Mouse (Mus musculus) midbrain, embryonic 10.5 days (tissue): Measurements from ENCODE around the gene 2310034G01Rik. TPM values are rescaled to one million over a fixed set of nuclear protein-coding genes. Genes with fewer than 3 reads are reported as not detected.

ENCODE experiments used
- DNase-seq: peaks from one replicate; pipeline ENCODE4 v3.0.0-alpha.2; 2017; ENCODE audit warnings: low spot score
- H3K27ac ChIP-seq: fragments of 300-500 bp; sonication (generic); replicated peaks from 2 replicates; pipeline ENCODE4 v1.5.1; 2016; ENCODE audit warnings: mild to moderate bottlenecking
- H3K27me3 ChIP-seq: fragments of 300-500 bp; sonication (generic); 2 replicates; pipeline ENCODE4 v1.6.1; 2016; ENCODE audit warnings: low read depth, mild to moderate bottlenecking; ENCODE audit not compliant: poor library complexity, severe bottlenecking
- H3K36me3 ChIP-seq: fragments of 300-500 bp; sonication (generic); 2 replicates; pipeline ENCODE4 v1.6.1; 2016; ENCODE audit warnings: mild to moderate bottlenecking, moderate library complexity
- H3K4me1 ChIP-seq: fragments of 300-500 bp; sonication (generic); 2 replicates; pipeline ENCODE4 v1.6.1; 2016
- H3K4me3 ChIP-seq: fragments of 300-500 bp; sonication (generic); 2 replicates; pipeline ENCODE4 v1.5.1; 2016; ENCODE audit warnings: mild to moderate bottlenecking, moderate library complexity
- H3K9me3 ChIP-seq: fragments of 300-500 bp; sonication (generic); replicated peaks from 2 replicates; pipeline ENCODE4 v1.6.1; 2016; ENCODE audit warnings: mild to moderate bottlenecking
- WGBS: fragments of 180-500 bp; shearing (Covaris S2); methylation state at CpG from one replicate; pipeline ENCODE4 v1.1.7; 2016; 5-methylcytosine and 5-hydroxymethylcytosine counted together
- polyA plus RNA-seq: library from polyadenylated mRNA; unstranded; fragments of >200 nt; fragmentation: Nextera tagmentation; extraction: Ambion mirVana; gene quantifications from 2 replicates; pipeline ENCODE4 v1.2.1, GENCODE M21; 2016

2310034G01Rik gene
- polyA plus RNA-seq, 1 experiment from 2014 or later, result 0.96 TPM

GRCm38 (mm10) chr19:46322996-46323572 lies 27.0 kb downstream of the 2310034G01Rik start:
- 79% methylated on average over 13 of the region's 13 CpGs for WGBS
- peak overlapping the region; percentile 84 for H3K27ac ChIP-seq
- H3K4me3 ChIP-seq, result no peak overlapping the region
- H3K9me3 ChIP-seq, result no peaks in the 10 kb centered on the region
- H3K36me3 ChIP-seq, result no peaks in the 10 kb centered on the region
- peaks cover 96% of the 10 kb centered on the region for H3K27me3 ChIP-seq
- no peak for DNase-seq
- peaks cover 76% of the 10 kb centered on the region for H3K4me1 ChIP-seq

- H3K4me3 ChIP-seq, result peak overlapping the region; percentile 34; the same call in 1 of the 2 replicates
- no peaks in the 10 kb centered on the region for H3K9me3 ChIP-seq
- 47% methylated on average over 11 of the region's 11 CpGs for WGBS
- DNase-seq, result no peak
- H3K4me1 ChIP-seq, result peaks cover 77% of the 10 kb centered on the region
- H3K36me3 ChIP-seq, result no peaks in the 10 kb centered on the region
- H3K27me3 ChIP-seq, result peaks cover 100% of the 10 kb centered on the region
- H3K27ac ChIP-seq, result peak overlapping the region; percentile 84
These were observed 27.7 kb downstream of the 2310034G01Rik start for GRCm38 (mm10) chr19:46322144-46322995.

- Histone ChIP-seq H3K4me1 (peaks cover 70% of the 10 kb centered on the region), H3K36me3 (no peaks in the 10 kb centered on the region), H3K27ac (peak overlapping the region; percentile 84), H3K4me3 (peak overlapping the region; percentile 34), H3K9me3 (no peaks in the 10 kb centered on the region), H3K27me3 (peaks cover 100% of the 10 kb centered on the region)
- DNase-seq, result peak; percentile 84
- 22% methylated on average over 6 of the region's 6 CpGs for WGBS
These were observed 28.8 kb downstream of the 2310034G01Rik start for GRCm38 (mm10) chr19:46321101-46321943.

- no peak for DNase-seq
These were observed 29.9 kb downstream of the 2310034G01Rik start for GRCm38 (mm10) chr19:46320076-46320785.

GRCm38 (mm10) chr19:46318586-46319378 lies 31.3 kb downstream of the 2310034G01Rik start:
- Histone ChIP-seq H3K4me3 (peak overlapping the region; percentile 34), H3K27me3 (peaks cover 100% of the 10 kb centered on the region), H3K9me3 (no peaks in the 10 kb centered on the region), H3K36me3 (no peaks in the 10 kb centered on the region), H3K4me1 (peaks cover 74% of the 10 kb centered on the region), H3K27ac (no peak overlapping the region)
- WGBS, result 12% methylated on average over 16 of the region's 16 CpGs
- DNase-seq, result peak; percentile 62

More at GRCm38 (mm10) chr19:46320076-46320785, 29.9 kb downstream of the 2310034G01Rik start:
- WGBS, result 87% methylated on average over 8 of the region's 8 CpGs
- Histone ChIP-seq H3K4me1 (peaks cover 69% of the 10 kb centered on the region), H3K36me3 (no peaks in the 10 kb centered on the region), H3K4me3 (no peak overlapping the region), H3K27ac (peak overlapping the region; percentile 39), H3K9me3 (no peaks in the 10 kb centered on the region), H3K27me3 (peaks cover 100% of the 10 kb centered on the region)

- Histone ChIP-seq H3K9me3 (no peaks in the 10 kb centered on the region), H3K27me3 (peaks cover 100% of the 10 kb centered on the region), H3K4me3 (peak overlapping the region; percentile 54), H3K4me1 (peaks cover 71% of the 10 kb centered on the region), H3K27ac (peak overlapping the region; percentile 63; the same call in 1 of the 2 replicates), H3K36me3 (no peaks in the 10 kb centered on the region)
- DNase-seq, result no peak
- WGBS, result 2% methylated on average over 40 of the region's 42 CpGs
These were observed 32.1 kb downstream of the 2310034G01Rik start for GRCm38 (mm10) chr19:46318031-46318471.

- H3K4me3 ChIP-seq, result peak overlapping the region; percentile 54
- no peak for DNase-seq
- H3K9me3 ChIP-seq, result no peaks in the 10 kb centered on the region
- peaks cover 100% of the 10 kb centered on the region for H3K27me3 ChIP-seq
- H3K27ac ChIP-seq, result peak overlapping the region; percentile 63
- peaks cover 65% of the 10 kb centered on the region for H3K4me1 ChIP-seq
- 0 out of 2 replicates have a peak, but pooled peaks cover 2% of the 10 kb centered on the region for H3K36me3 ChIP-seq
- WGBS, result 2% methylated on average over 48 of the region's 48 CpGs
These were observed 32.6 kb downstream of the 2310034G01Rik start for GRCm38 (mm10) chr19:46317546-46317885.

GRCm38 (mm10) chr19:46316846-46317545 lies 33.1 kb downstream of the 2310034G01Rik start:
- H3K4me3 ChIP-seq, result peak overlapping the region; percentile 54
- H3K27me3 ChIP-seq, result peaks cover 99% of the 10 kb centered on the region
- peak overlapping the region; percentile 63 for H3K27ac ChIP-seq
- 0 out of 2 replicates have a peak, but pooled peaks cover 3% of the 10 kb centered on the region for H3K36me3 ChIP-seq
- 29% methylated on average over 15 of the region's 15 CpGs for WGBS
- DNase-seq, result peak; percentile 12
- peaks cover 60% of the 10 kb centered on the region for H3K4me1 ChIP-seq
- no peaks in the 10 kb centered on the region for H3K9me3 ChIP-seq

GRCm38 (mm10) chr19:46315752-46316610 lies 34.1 kb downstream of the 2310034G01Rik start:
- Histone ChIP-seq H3K4me3 (no peak overlapping the region), H3K4me1 (peaks cover 50% of the 10 kb centered on the region), H3K27ac (no peak overlapping the region), H3K27me3 (peaks cover 99% of the 10 kb centered on the region), H3K36me3 (peaks cover 10% of the 10 kb centered on the region), H3K9me3 (no peaks in the 10 kb centered on the region)
- 55% methylated on average over 12 of the region's 12 CpGs for WGBS
- peak; percentile 12 for DNase-seq
